Mouse (Mus musculus) stomach, embryonic 14.5 days (tissue): ENCODE results near the gene C1qtnf7. TPM values are rescaled to one million over a fixed set of nuclear protein-coding genes. Genes with fewer than 3 reads are reported as not detected.
A peak's percentile ranks its signal among the peaks of the same experiment; 100 is the strongest.

Source experiments
- ATAC-seq: fragments of 200-750 bp; cut with Nextera tagmentation; 2 replicates; pipeline ENCODE4 v1.8.0; 2017; ENCODE audit warnings: low read depth, moderate TSS enrichment; ENCODE audit not compliant: insufficient number of reproducible peaks, insufficient read depth, low FRiP score
- H3K27ac ChIP-seq: fragments of 300-500 bp; sonication (generic); 2 replicates; pipeline ENCODE4 v1.5.1; 2014; ENCODE audit warnings: mild to moderate bottlenecking, low read length, moderate library complexity, mixed read lengths
- H3K27me3 ChIP-seq: fragments of 300-500 bp; sonication (generic); 2 replicates; pipeline ENCODE4 v1.6.1; 2014; ENCODE audit warnings: low read length, control low read depth, mixed read lengths; ENCODE audit not compliant: control insufficient read depth, insufficient read depth
- H3K36me3 ChIP-seq: fragments of 300-500 bp; sonication (generic); 2 replicates; pipeline ENCODE4 v1.6.1; 2014; ENCODE audit warnings: mild to moderate bottlenecking, control low read depth, low read length, moderate library complexity, mixed read lengths; ENCODE audit not compliant: control insufficient read depth, insufficient read depth
- H3K4me1 ChIP-seq: fragments of 300-500 bp; sonication (generic); 2 replicates; pipeline ENCODE4 v1.6.1; 2014; ENCODE audit warnings: low read length, control low read depth, mixed read lengths; ENCODE audit not compliant: control insufficient read depth, insufficient read depth
- H3K4me2 ChIP-seq: fragments of 300-500 bp; sonication (generic); replicated peaks from 2 replicates; pipeline ENCODE4 v1.6.1; 2014; ENCODE audit warnings: low read depth, low read length, control low read depth
- H3K4me3 ChIP-seq: fragments of 300-500 bp; sonication (generic); 2 replicates; pipeline ENCODE4 v1.5.1; 2014; ENCODE audit warnings: low read depth, low read length, control low read depth
- H3K9ac ChIP-seq: fragments of 300-500 bp; sonication (generic); replicated peaks from 2 replicates; pipeline ENCODE4 v1.6.1; 2014; ENCODE audit warnings: low read depth, mild to moderate bottlenecking, control low read depth, low read length, moderate library complexity, mixed read lengths
- H3K9me3 ChIP-seq: fragments of 300-500 bp; sonication (generic); 2 replicates; pipeline ENCODE4 v1.6.1; 2016; ENCODE audit warnings: low read depth, low read length, control low read depth; ENCODE audit not compliant: control insufficient read depth
- WGBS: fragments of 180-500 bp; shearing (Covaris S2); extraction: QIAGEN DNeasy Blood & Tissue Kit; methylation state at CpG from one replicate; pipeline ENCODE4 v1.1.7; 2014; 5-methylcytosine and 5-hydroxymethylcytosine counted together
- polyA plus RNA-seq: library from polyadenylated mRNA; unstranded; fragments of >200 nt; fragmentation: Nextera tagmentation; extraction: Ambion mirVana; gene quantifications from 2 replicates; pipeline ENCODE4 v1.2.1, GENCODE M21; 2014

Gene C1qtnf7
- polyA plus RNA-seq, 1 experiment from 2014 or later: 17.3 TPM

- H3K4me2 ChIP-seq: no peak overlapping the region
- H3K4me1 ChIP-seq: peaks cover 8% of the 10 kb centered on the region; the same call in 1 of the 2 replicates
- no peak overlapping the region for H3K4me3 ChIP-seq
- no peak overlapping the region for H3K9ac ChIP-seq
- WGBS: 85% methylated on average over 6 of the region's 6 CpGs
- H3K27ac ChIP-seq: no peak overlapping the region
- no peaks in the 10 kb centered on the region for H3K36me3 ChIP-seq
- H3K27me3 ChIP-seq: no peaks in the 10 kb centered on the region
- H3K9me3 ChIP-seq: 0 out of 2 replicates have a peak, but pooled peaks cover 3% of the 10 kb centered on the region
- no peak for ATAC-seq
Measured at GRCm38 (mm10) chr5:43583326-43584120, 68.2 kb downstream of the C1qtnf7 start.

DNA sequence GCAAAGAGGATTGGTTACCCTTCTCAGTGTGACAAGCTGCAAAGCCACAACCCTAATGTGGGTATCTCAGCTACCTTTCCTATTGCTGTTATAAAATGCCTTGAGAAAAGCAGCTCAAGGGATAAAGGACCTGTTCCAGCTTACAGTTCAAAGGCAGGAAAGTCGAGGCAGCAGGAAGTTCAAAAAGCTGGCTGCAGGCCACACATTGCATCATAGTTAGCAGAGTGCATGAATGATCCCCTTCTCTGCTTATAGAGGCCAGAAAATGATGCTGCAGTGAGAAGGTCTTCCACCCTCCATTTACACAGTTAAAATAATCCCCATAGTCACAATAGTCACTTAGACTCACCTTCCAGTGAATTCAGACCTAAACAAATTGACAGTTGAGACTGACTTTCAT is 69.1 kb downstream of the C1qtnf7 start:
- no peak overlapping the region for H3K27ac ChIP-seq
- WGBS: 27% methylated on average over 1 of the region's 1 CpGs

DNA sequence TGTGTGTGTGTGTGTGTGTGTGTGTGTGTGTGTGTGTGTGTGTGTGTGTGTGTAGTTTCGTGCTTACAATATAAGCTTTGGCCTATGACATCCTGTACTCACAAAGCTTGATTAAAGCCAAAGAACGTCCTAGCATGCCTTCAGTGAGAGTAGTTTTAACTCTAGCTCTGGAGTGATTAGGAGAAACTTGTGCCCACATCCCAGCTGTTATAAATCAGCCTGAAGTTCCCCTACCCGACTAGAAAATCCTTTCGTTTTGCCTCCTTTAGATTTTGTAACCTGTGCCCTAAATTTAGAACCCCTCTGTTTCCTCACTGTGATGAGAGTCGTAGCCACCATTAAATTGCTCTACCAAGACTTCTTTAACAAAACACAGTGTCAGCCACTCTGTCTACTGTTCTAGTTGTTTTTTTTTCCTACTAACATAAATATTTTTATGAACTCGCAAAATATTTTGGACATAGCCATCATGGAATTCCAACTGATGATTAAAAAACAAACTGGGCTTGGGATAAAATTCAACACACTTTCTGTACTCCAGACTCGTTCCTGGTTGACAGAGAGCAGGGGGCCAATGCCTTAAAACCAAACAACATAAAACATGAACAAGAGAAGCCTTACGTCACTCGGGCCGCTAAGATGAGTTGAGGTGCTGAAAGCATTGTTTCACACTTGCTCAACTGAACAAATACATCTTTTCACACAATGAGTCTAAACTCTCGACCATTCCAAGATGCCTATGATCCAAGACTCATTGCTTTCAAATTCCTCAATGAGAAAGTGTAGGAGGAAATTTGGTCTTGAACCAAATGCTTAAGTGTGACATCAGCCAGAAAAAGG is 70.3 kb downstream of the C1qtnf7 start:
- H3K27ac ChIP-seq: no peak overlapping the region; the same call in 1 of the 2 replicates
- no peaks in the 10 kb centered on the region for H3K27me3 ChIP-seq
- no peak overlapping the region for H3K9ac ChIP-seq
- WGBS: 39% methylated on average over 11 of the region's 11 CpGs
- H3K9me3 ChIP-seq: 0 out of 2 replicates have a peak, but pooled peaks cover 3% of the 10 kb centered on the region
- no peaks in the 10 kb centered on the region for H3K36me3 ChIP-seq
- no peak overlapping the region for H3K4me2 ChIP-seq
- peaks cover 12% of the 10 kb centered on the region; the same call in 1 of the 2 replicates for H3K4me1 ChIP-seq
- no peak for ATAC-seq
- H3K4me3 ChIP-seq: no peak overlapping the region

More for the DNA sequence above, 69.1 kb downstream of the C1qtnf7 start:
- Histone ChIP-seq H3K9me3 (0 out of 2 replicates have a peak, but pooled peaks cover 3% of the 10 kb centered on the region), H3K27me3 (no peaks in the 10 kb centered on the region), H3K4me1 (peaks cover 12% of the 10 kb centered on the region; the same call in 1 of the 2 replicates), H3K9ac (no peak overlapping the region), H3K4me2 (no peak overlapping the region), H3K36me3 (no peaks in the 10 kb centered on the region), H3K4me3 (no peak overlapping the region)
- no peak for ATAC-seq

GRCm38 (mm10) chr5:43588791-43589439 is 73.6 kb downstream of the C1qtnf7 start:
- Histone ChIP-seq H3K4me1 (peaks cover 12% of the 10 kb centered on the region; the same call in 1 of the 2 replicates), H3K27ac (peak overlapping the region; percentile 76; the same call in 1 of the 2 replicates), H3K9ac (no peak overlapping the region), H3K27me3 (no peaks in the 10 kb centered on the region), H3K36me3 (no peaks in the 10 kb centered on the region), H3K4me2 (no peak overlapping the region), H3K4me3 (no peak overlapping the region), H3K9me3 (0 out of 2 replicates have a peak, but pooled peaks cover 3% of the 10 kb centered on the region)
- ATAC-seq: no peak
- WGBS: 67% methylated on average over 5 of the region's 5 CpGs

DNA sequence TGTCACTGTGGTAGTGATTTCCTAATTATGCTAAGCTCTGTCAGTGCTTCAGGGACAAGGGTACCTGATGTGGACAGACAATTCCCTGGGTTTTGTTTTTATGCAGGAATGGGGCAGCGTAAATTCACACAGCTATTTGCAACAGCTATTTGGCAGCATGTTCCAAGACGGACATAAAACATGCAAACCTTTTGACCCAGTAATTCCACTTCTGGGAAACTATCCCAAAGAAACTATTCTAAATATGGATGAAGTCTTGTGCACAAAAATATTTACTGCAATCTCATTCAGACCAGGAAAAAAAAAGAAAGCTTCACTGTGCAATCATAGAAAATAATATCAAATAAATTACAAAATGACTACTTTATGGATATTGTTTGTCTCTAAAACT is 74.1 kb downstream of the C1qtnf7 start:
- no peaks in the 10 kb centered on the region for H3K27me3 ChIP-seq
- H3K36me3 ChIP-seq: no peaks in the 10 kb centered on the region
- peak overlapping the region; percentile 76; the same call in 1 of the 2 replicates for H3K27ac ChIP-seq
- WGBS: 38% methylated on average over 2 of the region's 2 CpGs
- H3K4me1 ChIP-seq: peaks cover 12% of the 10 kb centered on the region; the same call in 1 of the 2 replicates
- H3K9ac ChIP-seq: no peak overlapping the region
- 0 out of 2 replicates have a peak, but pooled peaks cover 3% of the 10 kb centered on the region for H3K9me3 ChIP-seq
- no peak for ATAC-seq
- no peak overlapping the region for H3K4me2 ChIP-seq
- no peak overlapping the region for H3K4me3 ChIP-seq

DNA sequence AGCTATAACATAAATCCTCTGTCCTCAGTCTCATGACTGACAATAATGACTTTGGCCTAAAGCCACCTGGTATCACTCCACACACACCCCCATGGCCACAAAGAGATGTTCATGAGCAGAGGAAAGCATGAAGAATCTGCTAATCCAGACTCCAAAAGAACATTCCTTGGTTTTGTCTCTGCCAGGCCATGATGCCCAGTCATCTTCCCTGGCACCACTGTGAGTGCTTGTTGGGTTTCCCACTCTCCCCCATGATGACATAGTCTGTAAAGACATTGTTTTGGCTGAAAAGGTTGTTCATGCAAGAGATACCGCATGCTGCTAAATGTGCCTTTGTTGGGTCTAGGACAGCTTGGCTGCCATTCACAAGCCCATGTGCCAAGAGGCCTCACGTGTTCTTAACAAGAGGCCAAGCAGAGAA is 75.0 kb downstream of the C1qtnf7 start:
- Histone ChIP-seq H3K4me1 (peaks cover 7% of the 10 kb centered on the region; the same call in 1 of the 2 replicates), H3K4me2 (no peak overlapping the region), H3K9ac (no peak overlapping the region), H3K36me3 (no peaks in the 10 kb centered on the region), H3K27me3 (no peaks in the 10 kb centered on the region), H3K9me3 (0 out of 2 replicates have a peak, but pooled peaks cover 3% of the 10 kb centered on the region), H3K27ac (no peak overlapping the region), H3K4me3 (no peak overlapping the region)
- no peak for ATAC-seq
- WGBS: 88% methylated on average over 2 of the region's 2 CpGs

- Histone ChIP-seq H3K9me3 (no peaks in the 10 kb centered on the region), H3K4me3 (no peak overlapping the region), H3K36me3 (no peaks in the 10 kb centered on the region), H3K27me3 (no peaks in the 10 kb centered on the region), H3K27ac (no peak overlapping the region), H3K9ac (no peak overlapping the region), H3K4me1 (no peaks in the 10 kb centered on the region), H3K4me2 (no peak overlapping the region)
- no peak for ATAC-seq
- WGBS: 76% methylated on average over 8 of the region's 8 CpGs
Measured at GRCm38 (mm10) chr5:43601601-43602000, 86.3 kb downstream of the C1qtnf7 start.

DNA sequence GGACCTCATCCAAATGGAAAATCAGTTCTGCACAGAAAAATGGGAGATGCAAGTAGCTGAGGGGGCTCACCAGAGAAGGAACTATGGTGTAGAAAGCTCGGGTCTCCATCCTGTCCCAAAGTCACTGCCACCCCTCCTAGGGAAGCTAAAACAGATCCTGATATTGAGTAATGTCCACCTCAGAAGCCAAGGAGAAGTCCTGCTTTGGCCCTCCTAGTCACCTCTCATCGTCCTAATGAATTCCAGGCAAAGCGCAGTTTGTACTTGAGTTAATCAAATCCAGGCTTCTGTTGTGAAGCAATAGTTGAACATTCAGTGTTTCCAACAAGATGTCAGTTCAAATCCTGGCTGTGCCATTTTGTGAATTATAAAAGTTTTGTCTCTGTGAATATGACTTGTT is 87.2 kb downstream of the C1qtnf7 start:
- H3K27ac ChIP-seq: no peak overlapping the region
- ATAC-seq: no peak
- no peaks in the 10 kb centered on the region for H3K9me3 ChIP-seq
- H3K4me2 ChIP-seq: no peak overlapping the region
- no peak overlapping the region for H3K9ac ChIP-seq
- WGBS: 89% methylated on average over 3 of the region's 3 CpGs
- no peaks in the 10 kb centered on the region for H3K27me3 ChIP-seq
- H3K4me1 ChIP-seq: no peaks in the 10 kb centered on the region
- no peak overlapping the region for H3K4me3 ChIP-seq
- H3K36me3 ChIP-seq: no peaks in the 10 kb centered on the region
